Mouse (Mus musculus): ENCODE results near the gene Tcf21. TPM values are rescaled to one million over a fixed set of nuclear protein-coding genes. Genes with fewer than 3 reads are reported as not detected.

Tcf21 gene
- 383 and 396 TPM in 2 replicates for polyA plus RNA-seq (2015; fragmentation: Nextera tagmentation; extraction: Ambion mirVana)

DNA sequence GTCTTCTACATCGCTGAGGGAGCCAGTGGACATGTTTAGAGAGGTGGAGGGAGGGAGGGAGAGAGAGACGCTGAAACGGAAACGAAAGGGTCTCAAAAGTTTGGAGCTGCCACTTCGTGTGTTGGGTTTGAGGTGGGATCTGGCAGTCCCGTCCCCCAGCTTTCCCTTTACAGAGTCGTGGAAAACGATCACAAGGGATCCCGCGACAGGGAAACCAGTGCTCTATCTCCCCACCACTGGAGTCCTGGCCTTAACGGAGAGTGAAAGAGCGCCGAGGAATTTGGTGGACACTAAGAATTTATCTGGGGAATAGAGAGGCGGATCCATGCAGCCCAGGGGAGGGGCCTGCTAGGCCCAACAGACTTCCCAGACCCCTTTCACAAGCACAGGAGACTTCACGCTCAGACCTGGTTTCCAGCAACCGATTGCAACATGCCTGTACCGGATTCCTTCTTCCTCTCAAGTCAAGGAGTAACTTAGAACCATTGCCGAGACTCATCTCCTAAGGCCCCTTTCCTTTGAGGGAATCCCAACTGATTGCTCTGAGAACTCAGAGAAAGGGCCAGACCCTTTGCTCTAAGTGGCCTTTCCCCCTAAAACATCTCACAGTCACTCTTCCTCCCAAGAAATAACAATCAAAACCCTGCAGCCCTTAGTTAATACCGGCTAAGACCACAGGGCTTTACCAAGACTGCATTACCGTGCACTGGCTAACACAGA is at the start of gene Tcf21:
Gene Tcf21 (minus strand): TSS at position 304 of the 720 bp plus-strand sequence.
- WGBS = 6% methylated on average over 20 of the region's 20 CpGs
- Histone ChIP-seq H3K9ac (ENCODE audit: low read length) (peak within 1 kb of the TSS; percentile 84), H3K4me2 (ENCODE audit: low read depth, low read length) (peak within 1 kb of the TSS; percentile 51), H3K27me3 (ENCODE audit: control insufficient read depth, insufficient read depth, low read depth, low read length) (peaks cover 14% of the 10 kb centered on the region), H3K4me1 (replicated peaks; ENCODE audit: control insufficient read depth, insufficient read depth, low read length) (peaks cover 10% of the 10 kb centered on the region; the same call in 1 of the 2 replicates), H3K4me3 (ENCODE audit: low read length) (peak within 1 kb of the TSS; percentile 60), H3K9me3 (ENCODE audit: control insufficient read depth, low read length) (no peaks in the 10 kb centered on the region), H3K36me3 (ENCODE audit: control insufficient read depth, insufficient read depth, low read length) (no peaks in the 10 kb centered on the region), H3K27ac (ENCODE audit: low read length) (peak within 1 kb of the TSS; percentile 94)
- peak; percentile 89 for ATAC-seq (ENCODE audit: low read depth)

DNA sequence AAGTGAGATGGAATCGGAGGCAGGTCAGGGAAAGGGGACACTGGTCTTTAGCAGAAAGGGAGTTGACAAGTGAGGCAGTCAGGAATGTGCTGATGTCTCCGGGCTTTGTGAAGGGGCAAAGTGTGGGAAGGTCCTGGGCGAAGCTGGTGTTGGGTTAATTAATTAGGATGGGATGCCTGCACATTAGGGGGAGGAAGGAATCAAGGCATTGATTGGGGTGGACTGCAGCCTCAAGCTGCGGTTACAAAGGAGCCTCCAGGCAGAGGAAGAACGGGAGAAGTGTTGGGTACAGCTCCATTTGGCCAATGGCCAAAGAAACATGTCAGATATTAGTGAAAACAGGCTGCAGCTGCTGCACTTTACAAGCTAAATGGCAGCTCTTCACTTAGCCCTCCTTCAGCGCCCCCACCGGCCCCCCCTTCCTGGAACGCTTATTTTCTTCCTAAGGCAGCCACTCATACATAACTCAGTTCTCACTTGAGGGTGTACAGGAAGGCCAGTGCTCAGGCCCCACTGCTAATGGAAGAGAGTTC is 48.5 kb upstream of the Tcf21 start:
- H3K27ac ChIP-seq (ENCODE audit: low read length) = peak overlapping the region; percentile 69
- peaks cover 6% of the 10 kb centered on the region for H3K4me1 ChIP-seq (replicated peaks; ENCODE audit: control insufficient read depth, insufficient read depth, low read length)
- H3K36me3 ChIP-seq (ENCODE audit: control insufficient read depth, insufficient read depth, low read length) = no peaks in the 10 kb centered on the region
- no peaks in the 10 kb centered on the region for H3K9me3 ChIP-seq (ENCODE audit: control insufficient read depth, low read length)
- peak; percentile 94 for ATAC-seq (ENCODE audit: low read depth)
- H3K4me3 ChIP-seq (ENCODE audit: low read length) = no peak overlapping the region
- WGBS = 22% methylated on average over 8 of the region's 8 CpGs
- H3K27me3 ChIP-seq (ENCODE audit: control insufficient read depth, insufficient read depth, low read depth, low read length) = no peaks in the 10 kb centered on the region
- peak overlapping the region; percentile 30; the same call in 1 of the 2 replicates for H3K4me2 ChIP-seq (ENCODE audit: low read depth, low read length)
- no peak overlapping the region for H3K9ac ChIP-seq (ENCODE audit: low read length)

DNA sequence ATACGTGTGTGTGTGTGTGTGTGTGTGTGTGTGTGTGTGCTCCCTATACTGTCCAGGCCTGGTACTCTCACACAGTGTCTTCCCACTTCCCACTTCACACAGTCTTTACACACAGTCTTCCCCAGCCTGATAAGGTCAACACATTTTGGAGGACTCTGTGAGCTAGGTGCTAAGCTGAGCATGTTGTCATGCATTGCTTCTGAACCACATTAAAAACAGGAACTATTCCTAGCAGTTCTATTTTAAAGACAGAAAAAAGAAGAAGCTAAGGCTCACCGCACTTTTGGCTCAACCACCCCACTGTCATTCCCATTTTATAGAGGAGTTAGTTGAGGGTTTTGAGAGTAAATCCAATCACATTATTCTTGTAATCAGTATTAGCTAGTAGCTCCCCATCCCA is 47.2 kb upstream of the Tcf21 start:
- ATAC-seq (ENCODE audit: low read depth) = no peak
- WGBS = 65% methylated on average over 2 of the region's 2 CpGs

DNA sequence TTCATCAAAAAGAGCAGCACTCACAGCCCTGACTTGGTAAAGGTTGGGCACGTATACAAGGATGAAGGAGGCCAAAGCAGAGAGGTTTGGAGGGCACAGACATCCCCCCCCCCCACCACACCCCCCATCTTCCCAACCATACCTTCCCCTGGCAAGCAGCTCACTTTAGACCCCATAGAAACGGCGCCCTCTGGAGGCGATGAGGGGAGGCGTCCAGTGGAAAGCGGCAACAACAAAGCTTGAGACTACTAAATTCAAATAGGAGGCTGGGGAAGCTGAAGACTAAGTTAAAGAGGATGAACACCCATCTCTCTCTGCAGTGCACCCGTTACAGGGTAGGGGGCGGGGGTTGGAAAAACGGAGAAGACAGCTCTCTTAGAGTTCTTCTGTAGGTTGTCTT is 38.1 kb upstream of the Tcf21 start:
- H3K9me3 ChIP-seq (ENCODE audit: control insufficient read depth, low read length) = no peaks in the 10 kb centered on the region
- no peak for ATAC-seq (ENCODE audit: low read depth)
- peaks cover 15% of the 10 kb centered on the region for H3K4me1 ChIP-seq (replicated peaks; ENCODE audit: control insufficient read depth, insufficient read depth, low read length)
- H3K27ac ChIP-seq (ENCODE audit: low read length) = no peak overlapping the region
- H3K27me3 ChIP-seq (ENCODE audit: control insufficient read depth, insufficient read depth, low read depth, low read length) = no peaks in the 10 kb centered on the region
- H3K36me3 ChIP-seq (ENCODE audit: control insufficient read depth, insufficient read depth, low read length) = no peaks in the 10 kb centered on the region
- H3K4me3 ChIP-seq (ENCODE audit: low read length) = no peak overlapping the region
- WGBS = 28% methylated on average over 9 of the region's 9 CpGs
- no peak overlapping the region for H3K4me2 ChIP-seq (ENCODE audit: low read depth, low read length)
- H3K9ac ChIP-seq (ENCODE audit: low read length) = no peak overlapping the region

More for the DNA sequence above, 47.2 kb upstream of the Tcf21 start:
- Histone ChIP-seq H3K4me3 (ENCODE audit: low read length) (no peak overlapping the region), H3K27ac (ENCODE audit: low read length) (no peak overlapping the region), H3K36me3 (ENCODE audit: control insufficient read depth, insufficient read depth, low read length) (no peaks in the 10 kb centered on the region), H3K9ac (ENCODE audit: low read length) (no peak overlapping the region), H3K27me3 (ENCODE audit: control insufficient read depth, insufficient read depth, low read depth, low read length) (no peaks in the 10 kb centered on the region), H3K4me1 (replicated peaks; ENCODE audit: control insufficient read depth, insufficient read depth, low read length) (peaks cover 3% of the 10 kb centered on the region), H3K4me2 (ENCODE audit: low read depth, low read length) (no peak overlapping the region), H3K9me3 (ENCODE audit: control insufficient read depth, low read length) (no peaks in the 10 kb centered on the region)

DNA sequence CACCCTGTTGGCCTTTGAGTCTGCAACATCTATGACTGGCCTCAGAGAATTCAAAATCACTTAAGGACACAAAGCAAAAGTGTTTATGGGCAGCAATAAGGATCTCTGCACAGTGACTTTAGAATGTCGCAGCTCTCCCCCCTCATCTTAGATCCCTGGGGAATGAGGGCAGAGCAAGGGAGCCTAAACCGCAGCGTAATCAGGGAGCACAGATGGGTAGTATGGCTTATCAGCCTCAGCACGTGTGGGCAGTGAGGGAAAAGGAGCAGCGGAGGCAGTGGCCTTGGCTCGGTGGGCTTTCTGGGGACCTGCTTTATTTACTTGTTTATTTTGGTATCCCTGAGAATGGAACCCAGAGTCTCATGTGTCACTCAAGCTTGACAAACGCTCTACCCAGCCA is 34.4 kb upstream of the Tcf21 start:
- Histone ChIP-seq H3K27me3 (ENCODE audit: control insufficient read depth, insufficient read depth, low read depth, low read length) (no peaks in the 10 kb centered on the region), H3K27ac (ENCODE audit: low read length) (0 out of 2 replicates have a peak overlapping the region, but pooled peaks have one; percentile 13), H3K4me2 (ENCODE audit: low read depth, low read length) (no peak overlapping the region), H3K36me3 (ENCODE audit: control insufficient read depth, insufficient read depth, low read length) (no peaks in the 10 kb centered on the region), H3K4me1 (replicated peaks; ENCODE audit: control insufficient read depth, insufficient read depth, low read length) (peaks cover 15% of the 10 kb centered on the region), H3K9me3 (ENCODE audit: control insufficient read depth, low read length) (no peaks in the 10 kb centered on the region), H3K9ac (ENCODE audit: low read length) (no peak overlapping the region), H3K4me3 (ENCODE audit: low read length) (no peak overlapping the region)
- ATAC-seq (ENCODE audit: low read depth) = no peak
- WGBS = 39% methylated on average over 7 of the region's 7 CpGs

DNA sequence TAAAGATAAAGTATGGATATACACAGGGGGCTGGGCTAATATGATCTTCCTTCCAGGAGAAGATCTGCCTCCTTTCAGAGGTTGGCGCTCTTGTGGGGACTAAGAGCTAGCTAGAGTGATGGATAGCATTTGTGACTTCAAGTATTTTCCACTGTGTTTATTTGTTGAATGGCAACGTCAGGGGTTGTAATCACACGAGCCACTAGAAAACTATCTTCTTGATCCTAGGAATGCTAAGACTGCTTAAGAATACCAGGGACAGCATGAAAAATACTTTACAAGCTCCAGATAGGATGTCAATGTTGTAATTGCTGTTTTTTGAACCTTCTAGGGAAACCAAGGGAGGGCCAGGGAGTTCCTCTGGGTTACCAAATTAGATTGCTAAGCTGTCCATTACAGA is 25.4 kb upstream of the Tcf21 start:
- WGBS = 15% methylated on average over 3 of the region's 3 CpGs
- no peak overlapping the region for H3K4me2 ChIP-seq (ENCODE audit: low read depth, low read length)
- ATAC-seq (ENCODE audit: low read depth) = no peak

DNA sequence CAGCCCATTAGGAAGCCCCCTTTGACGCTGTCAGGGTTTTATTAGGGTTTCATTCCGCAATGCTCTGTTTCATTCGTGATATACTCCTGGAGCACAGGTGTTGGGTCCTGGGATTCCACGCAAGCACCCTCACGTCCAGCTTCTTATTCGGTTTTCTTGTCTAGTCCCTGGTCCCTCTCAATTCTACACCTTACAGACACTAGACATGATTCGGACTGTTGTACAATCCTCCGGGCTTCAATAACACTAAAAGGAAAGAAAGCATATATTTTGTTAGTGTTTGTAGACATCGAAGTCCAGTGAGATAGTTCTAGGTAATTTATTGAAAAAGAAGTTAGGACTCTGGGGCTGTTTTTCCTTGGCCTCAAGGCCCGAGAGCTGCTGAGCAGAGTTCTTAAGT is 24.8 kb upstream of the Tcf21 start:
- H3K4me2 ChIP-seq (ENCODE audit: low read depth, low read length) = no peak overlapping the region
- 0 out of 2 replicates have a peak, but pooled peaks cover 7% of the 10 kb centered on the region for H3K4me1 ChIP-seq (replicated peaks; ENCODE audit: control insufficient read depth, insufficient read depth, low read length)
- H3K27me3 ChIP-seq (ENCODE audit: control insufficient read depth, insufficient read depth, low read depth, low read length) = peaks cover 16% of the 10 kb centered on the region; the same call in 1 of the 2 replicates
- no peaks in the 10 kb centered on the region for H3K36me3 ChIP-seq (ENCODE audit: control insufficient read depth, insufficient read depth, low read length)
- H3K27ac ChIP-seq (ENCODE audit: low read length) = no peak overlapping the region
- no peak overlapping the region for H3K4me3 ChIP-seq (ENCODE audit: low read length)
- no peak overlapping the region for H3K9ac ChIP-seq (ENCODE audit: low read length)
- WGBS = 47% methylated on average over 10 of the region's 10 CpGs
- no peak for ATAC-seq (ENCODE audit: low read depth)
- H3K9me3 ChIP-seq (ENCODE audit: control insufficient read depth, low read length) = no peaks in the 10 kb centered on the region

More for the DNA sequence above, 25.4 kb upstream of the Tcf21 start:
- Histone ChIP-seq H3K9ac (ENCODE audit: low read length) (no peak overlapping the region), H3K4me1 (replicated peaks; ENCODE audit: control insufficient read depth, insufficient read depth, low read length) (0 out of 2 replicates have a peak, but pooled peaks cover 7% of the 10 kb centered on the region), H3K27me3 (ENCODE audit: control insufficient read depth, insufficient read depth, low read depth, low read length) (peaks cover 16% of the 10 kb centered on the region; the same call in 1 of the 2 replicates), H3K36me3 (ENCODE audit: control insufficient read depth, insufficient read depth, low read length) (no peaks in the 10 kb centered on the region), H3K27ac (ENCODE audit: low read length) (no peak overlapping the region), H3K4me3 (ENCODE audit: low read length) (no peak overlapping the region), H3K9me3 (ENCODE audit: control insufficient read depth, low read length) (no peaks in the 10 kb centered on the region)

DNA sequence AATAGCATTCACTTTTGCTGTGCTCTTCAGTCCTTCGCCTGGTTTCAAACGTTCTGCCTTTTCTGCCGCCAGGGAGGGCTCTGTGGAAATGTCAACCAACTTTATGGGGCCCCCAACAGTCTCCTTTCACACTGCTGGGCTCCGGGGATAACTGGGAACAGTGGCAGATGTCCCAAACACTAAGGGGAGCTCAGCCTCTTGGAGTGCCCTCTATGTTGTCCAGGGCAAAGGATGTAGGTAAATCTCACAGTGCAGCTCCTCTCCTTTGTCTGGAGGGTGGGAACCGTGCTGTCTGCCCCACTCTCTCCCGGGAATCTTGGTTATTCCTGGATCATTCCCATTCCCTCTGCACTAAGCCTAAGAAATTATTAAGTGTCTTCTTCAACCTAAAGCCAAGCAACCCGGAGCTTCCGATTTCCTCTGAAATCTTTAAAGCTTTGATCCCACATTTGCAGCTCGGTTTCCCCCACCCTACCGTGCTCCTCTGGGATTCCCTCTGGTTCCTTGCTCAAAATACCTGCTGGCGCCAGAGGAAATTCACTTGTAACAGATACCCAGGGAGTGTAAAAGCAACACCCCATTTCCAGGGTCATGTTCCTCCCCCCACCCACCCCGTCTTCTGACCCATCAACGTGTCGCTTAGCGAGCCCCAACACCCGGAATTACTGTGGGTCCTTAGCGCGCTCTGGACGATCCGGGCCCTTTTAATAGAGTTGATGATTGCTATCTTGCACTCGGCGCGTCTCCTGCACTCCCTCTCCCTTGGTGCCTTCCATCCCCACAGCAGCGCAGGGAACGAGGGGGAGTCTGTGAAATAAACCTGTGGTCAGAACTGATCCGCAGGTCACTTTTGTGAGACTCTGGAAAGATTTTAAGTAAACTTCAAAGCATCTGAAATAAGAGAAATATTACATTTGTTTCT is 23.7 kb upstream of the Tcf21 start:
- Histone ChIP-seq H3K4me1 (replicated peaks; ENCODE audit: control insufficient read depth, insufficient read depth, low read length) (0 out of 2 replicates have a peak, but pooled peaks cover 7% of the 10 kb centered on the region), H3K4me3 (ENCODE audit: low read length) (0 out of 2 replicates have a peak overlapping the region, but pooled peaks have one; percentile 8), H3K4me2 (ENCODE audit: low read depth, low read length) (peak overlapping the region; percentile 27), H3K27ac (ENCODE audit: low read length) (no peak overlapping the region), H3K9ac (ENCODE audit: low read length) (no peak overlapping the region), H3K9me3 (ENCODE audit: control insufficient read depth, low read length) (no peaks in the 10 kb centered on the region), H3K27me3 (ENCODE audit: control insufficient read depth, insufficient read depth, low read depth, low read length) (peaks cover 16% of the 10 kb centered on the region; the same call in 1 of the 2 replicates), H3K36me3 (ENCODE audit: control insufficient read depth, insufficient read depth, low read length) (no peaks in the 10 kb centered on the region)
- ATAC-seq (ENCODE audit: low read depth) = no peak
- WGBS = 12% methylated on average over 26 of the region's 26 CpGs

Data from lung, embryonic 16.5 days (tissue).